1 mouse cellular context compared by ENCODE assay signal in the genomic region with DNA sequence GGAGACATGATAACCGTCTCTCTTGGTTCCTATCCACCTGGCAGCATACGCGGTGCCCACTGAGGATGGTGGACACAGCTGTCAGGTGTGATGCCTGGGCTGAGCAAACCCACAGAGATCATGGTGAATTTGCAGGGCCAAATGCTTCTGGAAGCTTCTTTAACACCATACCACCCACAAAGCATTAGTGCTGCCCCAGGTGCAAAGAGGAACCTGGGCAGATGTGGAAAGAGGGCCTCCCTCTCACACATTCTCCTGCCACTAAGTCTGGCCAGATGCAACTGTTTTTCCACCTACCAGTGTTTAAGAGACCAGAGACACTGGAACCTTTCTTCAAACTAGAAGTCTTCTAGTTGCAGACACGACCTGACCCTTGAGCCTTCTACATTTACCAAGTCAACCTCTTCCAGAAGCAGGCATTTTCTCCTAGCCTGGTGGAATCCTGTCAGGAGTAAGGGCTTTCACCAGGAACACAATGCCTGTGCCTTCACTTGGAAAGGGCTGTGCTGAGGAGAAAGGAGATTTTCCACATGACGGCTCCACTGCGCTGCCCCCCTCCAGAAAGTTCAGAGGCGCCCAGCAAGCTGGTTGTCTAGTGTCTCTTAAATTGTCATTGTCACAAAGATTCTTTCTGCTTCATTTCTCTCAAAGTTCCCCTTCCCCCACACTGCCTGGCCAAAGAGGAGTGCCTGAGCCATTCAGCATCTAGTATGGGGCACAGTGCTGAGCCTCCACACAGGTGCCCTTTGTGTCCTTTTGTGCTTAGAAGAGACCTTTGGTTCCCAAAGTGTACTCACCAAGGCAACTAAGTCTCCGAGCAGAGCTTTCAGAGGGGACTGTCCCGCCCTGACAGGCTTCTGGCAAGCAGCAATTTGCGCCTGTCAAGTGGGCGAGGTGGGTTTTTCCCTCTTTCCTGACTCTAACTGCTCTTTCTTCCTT.
TF ChIP-seq lines count a peak whose summit lies in the region.

No protein-coding gene starts in this region.

TF ChIP-seq in CH12.LX, 34 proteins besides CTCF, POLR2A, EP300 and RAD21 (continued from another document):
- TF ChIP-seq UBTF (IDR thresholded peaks at IDR 0.05; ENCODE audit: low read depth, low read length) (no peak; the same call in 1 of the 2 replicates), JUND (conservative IDR thresholded peaks at IDR 0.05; ENCODE audit: low read depth, low read length) (no peak), USF2 (conservative IDR thresholded peaks at IDR 0.05; ENCODE audit: low read depth, low read length) (no peak), ETS1 (conservative IDR thresholded peaks at IDR 0.05; ENCODE audit: low read depth, low read length) (peak; percentile 63), POLR2AphosphoS2 (IDR thresholded peaks at IDR 0.05; ENCODE audit: low read depth, low read length) (no peak), GABPA (IDR thresholded peaks at IDR 0.05; ENCODE audit: insufficient replicate concordance, low read depth, low read length) (no peak), ELF1 (IDR thresholded peaks at IDR 0.05; ENCODE audit: low read depth, low read length) (peak; percentile 36; the same call in 1 of the 2 replicates)
